Mouse (Mus musculus) embryonic facial prominence, embryonic 11.5 days (tissue): ENCODE measurements around the gene Cspg4. TPM values are rescaled to one million over a fixed set of nuclear protein-coding genes. Genes with fewer than 3 reads are reported as not detected.

Source experiments
- ATAC-seq: fragments of 200-750 bp; cut with Nextera tagmentation; replicated peaks from 2 replicates; pipeline ENCODE4 v1.8.0; 2017; ENCODE audit warnings: low read depth; ENCODE audit not compliant: insufficient number of reproducible peaks, low FRiP score, low TSS enrichment
- DNase-seq: peaks from one replicate; pipeline ENCODE4 v3.0.0-alpha.2; 2015; ENCODE audit warnings: low spot score
- H3K27ac ChIP-seq: fragments of 300-500 bp; sonication (generic); replicated peaks from 2 replicates; pipeline ENCODE4 v1.5.1; 2014; ENCODE audit warnings: mild to moderate bottlenecking, low read depth, low read length, control low read depth
- H3K27me3 ChIP-seq: fragments of 300-500 bp; sonication (generic); 2 replicates; pipeline ENCODE4 v1.6.1; 2014; ENCODE audit warnings: mild to moderate bottlenecking, low read length, moderate library complexity, mixed read lengths; ENCODE audit not compliant: control insufficient read depth, insufficient read depth
- H3K36me3 ChIP-seq: fragments of 300-500 bp; sonication (generic); replicated peaks from 2 replicates; pipeline ENCODE4 v1.6.1; 2014; ENCODE audit warnings: low read depth, mild to moderate bottlenecking, low read length, moderate library complexity, mixed read lengths; ENCODE audit not compliant: control insufficient read depth, insufficient read depth
- H3K4me1 ChIP-seq: fragments of 300-500 bp; sonication (generic); 2 replicates; pipeline ENCODE4 v1.6.1; 2014; ENCODE audit warnings: low read length, mixed read lengths; ENCODE audit not compliant: control insufficient read depth, insufficient read depth
- H3K4me2 ChIP-seq: fragments of 300-500 bp; sonication (generic); 2 replicates; pipeline ENCODE4 v1.6.1; 2014; ENCODE audit warnings: low read depth, mild to moderate bottlenecking, control low read depth, low read length, moderate library complexity
- H3K4me3 ChIP-seq: fragments of 300-500 bp; sonication (generic); 2 replicates; pipeline ENCODE4 v1.5.1; 2014; ENCODE audit warnings: low read depth, low read length, control low read depth
- H3K9ac ChIP-seq: fragments of 300-500 bp; sonication (generic); replicated peaks from 2 replicates; pipeline ENCODE4 v1.6.1; 2014; ENCODE audit warnings: mild to moderate bottlenecking, control low read depth, low read length
- H3K9me3 ChIP-seq: fragments of 300-500 bp; sonication (generic); replicated peaks from 2 replicates; pipeline ENCODE4 v1.6.1; 2016; ENCODE audit warnings: mild to moderate bottlenecking, low read length, inconsistent platforms, mixed read lengths; ENCODE audit not compliant: control insufficient read depth
- WGBS: fragments of 180-500 bp; shearing (Covaris S2); extraction: QIAGEN DNeasy Blood & Tissue Kit; methylation state at CpG from one replicate; pipeline ENCODE4 v1.1.7; 2014; 5-methylcytosine and 5-hydroxymethylcytosine counted together
- polyA plus RNA-seq: library from polyadenylated mRNA; unstranded; fragments of >200 nt; fragmentation: Nextera tagmentation; extraction: Ambion mirVana; gene quantifications from 2 replicates; pipeline ENCODE4 v1.2.1, GENCODE M21; 2014

The Cspg4 gene
- polyA plus RNA-seq = 2.0 and 2.4 TPM in 2 replicates

GRCm38 (mm10) chr9:56864832-56865231 lies at the start of gene Cspg4:
Gene Cspg4 (plus strand): TSS chr9:56865033.
- H3K4me3 ChIP-seq = peak within 1 kb of the TSS; percentile 24
- no peak within 1 kb of the TSS for H3K27ac ChIP-seq
- peaks cover 8% of the 10 kb centered on the region for H3K4me1 ChIP-seq
- H3K36me3 ChIP-seq = no peaks in the 10 kb centered on the region
- no peaks in the 10 kb centered on the region for H3K27me3 ChIP-seq
- 3% methylated on average over 24 of the region's 24 CpGs for WGBS
- H3K4me2 ChIP-seq = peak within 1 kb of the TSS; percentile 42
- H3K9ac ChIP-seq = peak within 1 kb of the TSS; percentile 57
- ATAC-seq = peak; percentile 64; the same call in 1 of the 2 replicates
- no peaks in the 10 kb centered on the region for H3K9me3 ChIP-seq
- peak; percentile 78 for DNase-seq

DNA sequence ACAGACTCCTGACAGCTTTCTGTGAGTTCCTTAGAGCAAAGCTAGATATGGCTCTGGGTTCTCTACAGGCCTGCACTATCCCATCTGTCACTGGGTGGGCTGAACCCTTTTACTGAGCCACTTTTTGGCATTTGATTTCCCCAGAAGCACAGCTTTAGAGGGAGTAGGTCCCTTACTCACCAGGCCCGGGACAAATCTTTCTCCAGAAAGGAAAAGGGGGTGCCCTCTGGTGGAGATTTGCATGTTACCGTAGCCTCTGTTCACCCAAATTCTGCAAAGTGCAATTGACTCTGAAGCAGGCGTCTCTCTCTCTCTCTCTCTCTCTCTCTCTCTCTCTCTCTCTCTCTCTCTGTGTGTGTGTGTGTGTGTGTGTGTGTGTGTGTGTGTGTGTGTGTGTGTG lies 39.9 kb upstream of the Cspg4 start:
- 4% methylated on average over 3 of the region's 3 CpGs for WGBS
- ATAC-seq (no peak), DNase-seq (peak; percentile 64)
- H3K36me3 ChIP-seq = no peaks in the 10 kb centered on the region
- H3K4me2 ChIP-seq = no peak overlapping the region
- no peaks in the 10 kb centered on the region for H3K9me3 ChIP-seq
- no peak overlapping the region for H3K9ac ChIP-seq
- no peak overlapping the region for H3K27ac ChIP-seq
- no peak overlapping the region for H3K4me3 ChIP-seq
- no peaks in the 10 kb centered on the region for H3K27me3 ChIP-seq
- H3K4me1 ChIP-seq = peaks cover 4% of the 10 kb centered on the region

- H3K36me3 ChIP-seq = no peaks in the 10 kb centered on the region
- H3K4me3 ChIP-seq = peak overlapping the region; percentile 23
- 8% methylated on average over 21 of the region's 21 CpGs for WGBS
- peak; percentile 44 for DNase-seq
- peak overlapping the region; percentile 39; the same call in 1 of the 2 replicates for H3K9ac ChIP-seq
- ATAC-seq = no peak
- H3K9me3 ChIP-seq = no peaks in the 10 kb centered on the region
- peaks cover 4% of the 10 kb centered on the region for H3K4me1 ChIP-seq
- H3K4me2 ChIP-seq = peak overlapping the region; percentile 50
- H3K27me3 ChIP-seq = no peaks in the 10 kb centered on the region
- H3K27ac ChIP-seq = no peak overlapping the region
Observed at GRCm38 (mm10) chr9:56825476-56826213, 39.2 kb upstream of the Cspg4 start.

DNA sequence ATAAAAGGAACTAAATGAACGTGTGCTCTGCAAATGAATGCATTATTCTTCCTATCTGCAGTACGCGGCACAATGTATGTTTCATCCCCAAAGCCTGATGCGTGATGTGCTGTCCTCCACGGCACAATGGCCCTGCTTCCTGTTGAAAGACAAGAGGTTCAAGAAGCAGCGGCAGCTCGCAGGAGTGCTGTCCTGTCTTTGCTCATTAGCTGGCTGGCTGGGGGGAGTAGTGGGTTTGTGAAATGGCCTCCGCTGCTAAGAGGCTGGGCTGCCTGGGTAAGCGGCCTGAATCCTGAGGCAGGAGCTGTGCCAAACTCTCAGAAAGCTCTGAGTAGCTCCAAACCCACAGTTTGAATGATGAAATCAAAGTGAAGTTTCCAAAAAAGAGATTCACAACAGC lies 36.7 kb upstream of the Cspg4 start:
- no peak overlapping the region for H3K9ac ChIP-seq
- no peaks in the 10 kb centered on the region for H3K9me3 ChIP-seq
- no peak for DNase-seq
- H3K4me2 ChIP-seq = no peak overlapping the region
- H3K27ac ChIP-seq = no peak overlapping the region
- H3K36me3 ChIP-seq = no peaks in the 10 kb centered on the region
- ATAC-seq = no peak
- H3K27me3 ChIP-seq = no peaks in the 10 kb centered on the region
- H3K4me1 ChIP-seq = peaks cover 4% of the 10 kb centered on the region
- no peak overlapping the region for H3K4me3 ChIP-seq
- 39% methylated on average over 9 of the region's 9 CpGs for WGBS

- no peaks in the 10 kb centered on the region for H3K36me3 ChIP-seq
- no peak overlapping the region for H3K4me3 ChIP-seq
- H3K4me2 ChIP-seq = no peak overlapping the region
- no peaks in the 10 kb centered on the region for H3K9me3 ChIP-seq
- 90% methylated on average over 6 of the region's 6 CpGs for WGBS
- H3K27me3 ChIP-seq = no peaks in the 10 kb centered on the region
- no peak for DNase-seq
- H3K4me1 ChIP-seq = peaks cover 4% of the 10 kb centered on the region
- no peak overlapping the region for H3K27ac ChIP-seq
- no peak overlapping the region for H3K9ac ChIP-seq
- no peak for ATAC-seq
Observed at GRCm38 (mm10) chr9:56828841-56829240, 36.0 kb upstream of the Cspg4 start.

GRCm38 (mm10) chr9:56830162-56830561 lies 34.7 kb upstream of the Cspg4 start:
- no peak for ATAC-seq
- no peak for DNase-seq
- no peaks in the 10 kb centered on the region for H3K27me3 ChIP-seq
- no peak overlapping the region for H3K4me2 ChIP-seq
- H3K36me3 ChIP-seq = no peaks in the 10 kb centered on the region
- 26% methylated on average over 4 of the region's 4 CpGs for WGBS
- H3K9me3 ChIP-seq = no peaks in the 10 kb centered on the region
- no peak overlapping the region for H3K9ac ChIP-seq
- H3K4me1 ChIP-seq = peaks cover 4% of the 10 kb centered on the region
- no peak overlapping the region for H3K27ac ChIP-seq
- no peak overlapping the region for H3K4me3 ChIP-seq

GRCm38 (mm10) chr9:56831904-56832303 lies 32.9 kb upstream of the Cspg4 start:
- ATAC-seq (no peak), DNase-seq (no peak)
- 85% methylated on average over 3 of the region's 3 CpGs for WGBS
- no peak overlapping the region for H3K9ac ChIP-seq
- no peaks in the 10 kb centered on the region for H3K36me3 ChIP-seq
- no peaks in the 10 kb centered on the region for H3K27me3 ChIP-seq
- H3K4me2 ChIP-seq = no peak overlapping the region
- no peaks in the 10 kb centered on the region for H3K9me3 ChIP-seq
- H3K27ac ChIP-seq = no peak overlapping the region
- H3K4me3 ChIP-seq = no peak overlapping the region
- H3K4me1 ChIP-seq = no peaks in the 10 kb centered on the region

DNA sequence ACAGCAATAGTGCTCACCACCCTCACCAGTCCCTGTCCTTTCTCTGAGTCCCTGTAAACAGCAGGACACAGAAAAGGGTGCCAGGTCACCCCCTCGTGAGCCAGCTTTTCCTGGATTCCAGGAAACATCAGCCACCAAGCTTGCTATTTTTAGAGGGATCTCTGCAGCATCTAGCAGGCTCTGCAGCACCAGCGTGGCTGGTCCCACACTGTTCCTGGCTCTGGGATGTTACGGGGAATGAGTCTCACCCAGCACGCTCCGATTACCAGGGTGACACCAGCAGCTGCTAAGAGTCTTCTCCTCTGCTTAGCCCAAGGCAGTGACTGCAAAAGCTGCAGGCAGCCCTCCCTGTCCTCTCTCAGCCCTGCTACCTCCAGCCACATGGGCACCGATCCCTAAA lies 31.9 kb upstream of the Cspg4 start:
- ATAC-seq = no peak
- no peak overlapping the region for H3K27ac ChIP-seq
- DNase-seq = no peak
- 32% methylated on average over 6 of the region's 6 CpGs for WGBS
- H3K4me3 ChIP-seq = no peak overlapping the region
- H3K36me3 ChIP-seq = no peaks in the 10 kb centered on the region
- no peak overlapping the region for H3K9ac ChIP-seq
- no peaks in the 10 kb centered on the region for H3K27me3 ChIP-seq
- H3K9me3 ChIP-seq = no peaks in the 10 kb centered on the region
- no peak overlapping the region for H3K4me2 ChIP-seq
- H3K4me1 ChIP-seq = no peaks in the 10 kb centered on the region
